Mouse (Mus musculus) monocyte, adult 5-6 weeks (primary cell): ENCODE results near the gene Casp14. TPM values are rescaled to one million over a fixed set of nuclear protein-coding genes. Genes with fewer than 3 reads are reported as not detected.
"Not testable (repeated sequence)": the region's sequence is repeated elsewhere in the genome, so short reads cannot be mapped to it uniquely, and the experiment has no call there.

Experiments
- ATAC-seq: fragments of 153-309, 156-312 bp; replicated peaks from 2 replicates; pipeline ENCODE4 v1.8.0; 2017; ENCODE audit warnings: mild to moderate bottlenecking; ENCODE audit not compliant: low TSS enrichment, insufficient number of reproducible peaks, severe bottlenecking, poor library complexity, low FRiP score
- total RNA-seq: library from RNA; stranded (forward); fragments of 200-1000, 200-491, 200-594 nt; gene quantifications from 3 replicates; pipeline ENCODE4 v1.2.3, GENCODE M21; 2017

Gene Casp14
- total RNA-seq, 1 experiment from 2014 or later, result not detected

DNA sequence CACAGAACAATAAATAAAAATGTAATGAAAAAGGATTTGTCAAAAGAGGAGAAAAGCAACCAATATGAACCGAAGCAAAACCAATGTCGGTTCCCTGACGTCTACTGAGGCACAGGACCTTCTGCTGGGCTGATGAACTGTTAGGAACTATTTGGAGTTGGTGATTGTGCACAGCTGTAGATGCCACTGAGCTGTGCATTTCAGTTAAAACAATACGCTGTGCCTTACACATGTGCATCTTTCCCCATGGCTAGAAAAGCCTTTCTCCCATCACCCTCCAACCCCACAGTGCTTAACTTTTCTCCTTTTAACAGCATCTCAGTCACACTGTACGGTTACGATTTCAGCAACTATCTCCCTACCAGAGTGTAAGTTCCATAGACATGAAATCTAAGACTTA lies 28.1 kb downstream of the Casp14 start:
- no peak for ATAC-seq

DNA sequence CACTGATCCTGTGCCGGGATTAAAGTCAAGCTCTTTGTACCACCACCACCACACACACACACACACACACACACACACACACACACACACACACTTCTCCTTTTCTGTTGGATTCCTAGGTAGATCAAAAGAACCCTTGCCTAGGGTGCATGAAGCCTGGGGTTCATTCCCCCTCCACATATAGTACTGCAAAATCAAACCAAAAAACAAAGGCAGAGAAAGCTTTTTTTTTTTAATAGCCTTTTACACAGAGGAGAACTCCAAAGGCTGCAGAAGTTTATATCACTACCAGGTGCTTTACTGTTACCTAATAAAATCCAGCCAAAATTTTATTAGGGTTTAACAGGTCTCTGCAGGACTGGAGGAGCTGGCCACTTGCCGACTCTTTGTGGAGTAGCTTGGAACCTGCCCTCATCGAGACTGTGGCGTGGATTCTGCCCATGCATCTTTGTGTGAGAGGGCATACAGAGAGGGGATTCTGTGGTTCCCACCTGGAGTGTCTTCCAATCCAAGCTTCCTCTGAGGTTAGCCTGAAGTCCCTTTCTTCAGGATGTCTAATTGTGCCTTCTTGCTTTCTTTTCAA lies 31.0 kb downstream of the Casp14 start:
- no peak for ATAC-seq

DNA sequence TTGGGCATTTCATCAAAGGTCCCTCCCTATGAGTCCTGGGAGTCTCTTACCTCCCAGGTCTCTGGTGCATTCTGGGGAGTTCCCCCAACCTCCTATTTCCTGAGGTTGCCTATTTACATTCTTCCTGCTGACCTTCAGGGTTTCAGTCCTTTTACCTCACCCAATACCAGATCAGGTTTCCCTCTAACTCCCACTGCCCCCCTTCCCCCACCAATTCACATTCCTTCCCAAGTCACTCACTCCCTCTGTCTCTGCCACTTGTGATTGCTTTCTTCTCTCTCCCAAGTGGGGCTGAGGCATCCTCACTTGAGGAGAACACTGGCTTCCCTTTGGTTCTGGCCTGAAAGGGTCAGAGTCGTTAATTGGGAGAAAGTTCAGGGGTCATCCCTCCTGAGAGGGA lies 48.0 kb downstream of the Casp14 start:
- not testable (repeated sequence) for ATAC-seq

DNA sequence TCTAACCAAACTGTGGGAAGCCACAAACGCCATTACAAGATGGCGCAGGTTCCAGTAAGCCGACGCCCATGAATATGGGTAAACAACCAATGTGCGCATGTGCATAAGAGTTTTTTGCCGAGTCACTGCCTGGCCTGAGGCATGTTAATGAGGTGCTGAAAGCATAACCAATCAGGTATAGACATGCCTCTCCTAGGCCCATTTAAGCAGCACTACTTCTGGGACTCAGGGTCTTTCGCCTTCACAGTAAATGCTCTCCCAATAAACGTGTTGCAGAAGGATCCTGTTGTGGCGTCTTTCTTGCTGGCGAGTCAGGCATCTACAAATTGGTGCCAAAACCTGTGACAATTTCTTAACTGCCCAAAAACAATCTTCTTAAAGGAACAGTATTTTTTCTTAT lies 51.4 kb downstream of the Casp14 start:
- ATAC-seq, result not testable (repeated sequence)

DNA sequence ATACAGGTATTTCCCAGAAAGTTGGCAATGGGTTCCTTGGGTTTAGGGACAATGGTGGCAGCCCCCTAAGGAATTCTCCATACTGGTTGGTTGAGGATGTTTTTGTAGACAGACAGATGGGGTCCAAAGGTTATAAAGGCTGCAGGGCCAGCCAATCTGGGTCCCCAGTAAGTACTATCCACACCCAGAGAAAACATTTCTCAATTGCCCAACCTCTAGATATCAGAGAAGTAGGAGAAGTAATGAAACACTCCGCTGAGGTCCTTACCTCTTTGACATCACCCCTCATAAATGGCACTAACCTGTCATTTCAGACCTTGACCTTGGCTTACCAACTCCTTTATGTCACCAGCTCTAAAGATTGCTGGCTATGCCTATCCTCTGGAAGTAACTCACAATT lies 53.5 kb downstream of the Casp14 start:
- no peak for ATAC-seq

Other genes starting within 250 kb of the Casp14 start
- gene Olfr1358, start 200.9 kb downstream of the Casp14 start, total RNA-seq, result not detected in 3 replicates
- 26.1 to 44.1 TPM (median 30.4 TPM) in 3 replicates for gene Ilvbl, start 143.9 kb downstream of the Casp14 start, total RNA-seq
- 0.32 to 0.48 TPM in 2 of 3 replicates, not detected in the other for gene Syde1, start 126.3 kb downstream of the Casp14 start, total RNA-seq
- not detected in 3 replicates for gene Olfr1357, start 100.2 kb downstream of the Casp14 start, total RNA-seq
- gene Ccdc105, start 34.8 kb upstream of the Casp14 start, total RNA-seq, result not detected in 3 replicates
- not detected in 3 replicates for gene Slc1a6, start 62.2 kb upstream of the Casp14 start, total RNA-seq
- gene Olfr1356, start 133.9 kb upstream of the Casp14 start, total RNA-seq, result not detected in 3 replicates
- gene Olfr1355, start 157.2 kb upstream of the Casp14 start, total RNA-seq, result not detected in 3 replicates
- gene Olfr1354, start 194.9 kb upstream of the Casp14 start, total RNA-seq, result not detected in 3 replicates
- not detected in 3 replicates for gene Olfr8, start 232.3 kb upstream of the Casp14 start, total RNA-seq
- not detected in 3 replicates for gene Olfr1353, start 245.0 kb upstream of the Casp14 start, total RNA-seq